Mouse (Mus musculus) spleen, adult 2 months (tissue): Measurements from ENCODE around the gene Sult1d1.

Experiments used
- CTCF ChIP-seq: fragments of 200-500 bp; IDR thresholded peaks from 2 replicates; pipeline ENCODE4 v1.5.1; 2011; ENCODE audit warnings: mild to moderate bottlenecking, inconsistent platforms; ENCODE audit not compliant: insufficient read depth, insufficient read length, insufficient replicate concordance; ENCODE audit errors: extremely low read depth
- POLR2A ChIP-seq: fragments of 200-500 bp; IDR thresholded peaks from 2 replicates; pipeline ENCODE4 v1.6.1; 2011; ENCODE audit warnings: low read depth, low read length, inconsistent platforms

- no peak for TF ChIP-seq CTCF
- TF ChIP-seq POLR2A: no peak
These were observed 45.7 kb upstream of the Sult1d1 start for GRCm38 (mm10) chr5:87614364-87615127.
